Mouse (Mus musculus) kidney, embryonic 16.5 days (tissue): ENCODE measurements at regions not wholly inside any gene's neighbourhood (a gene's known extent, or its start where the extent isn't known, plus 50 kb on each side); places are given as distances from the start of the nearest gene placed in this dataset.
"Not testable (repeated sequence)": the region's sequence is repeated elsewhere in the genome, so short reads cannot be mapped to it uniquely, and the experiment has no call there.

ENCODE experiments used
- ATAC-seq: fragments of 200-750 bp; cut with Nextera tagmentation; 2 replicates; pipeline ENCODE4 v1.8.0; 2017; ENCODE audit warnings: moderate TSS enrichment; ENCODE audit not compliant: low FRiP score, low TSS enrichment
- H3K27ac ChIP-seq: fragments of 300-500 bp; sonication (generic); 2 replicates; pipeline ENCODE4 v1.5.1; 2014; ENCODE audit warnings: low read length
- H3K27me3 ChIP-seq: fragments of 300-500 bp; sonication (generic); 2 replicates; pipeline ENCODE4 v1.6.1; 2014; ENCODE audit warnings: low read length, control low read depth, mixed read lengths; ENCODE audit not compliant: insufficient read depth
- H3K36me3 ChIP-seq: fragments of 300-500 bp; sonication (generic); 2 replicates; pipeline ENCODE4 v1.6.1; 2014; ENCODE audit warnings: low read length, control low read depth, mixed read lengths; ENCODE audit not compliant: insufficient read depth
- H3K4me1 ChIP-seq: fragments of 300-500 bp; sonication (generic); 2 replicates; pipeline ENCODE4 v1.6.1; 2014; ENCODE audit warnings: low read length, control low read depth, mixed read lengths; ENCODE audit not compliant: insufficient read depth
- H3K4me2 ChIP-seq: fragments of 300-500 bp; sonication (generic); replicated peaks from 2 replicates; pipeline ENCODE4 v1.6.1; 2014; ENCODE audit warnings: low read depth, low read length
- H3K4me3 ChIP-seq: fragments of 300-500 bp; sonication (generic); 2 replicates; pipeline ENCODE4 v1.5.1; 2014; ENCODE audit warnings: mild to moderate bottlenecking, low read length
- H3K9ac ChIP-seq: fragments of 300-500 bp; sonication (generic); replicated peaks from 2 replicates; pipeline ENCODE4 v1.6.1; 2014; ENCODE audit warnings: low read length
- H3K9me3 ChIP-seq: fragments of 300-500 bp; sonication (generic); 2 replicates; pipeline ENCODE4 v1.6.1; 2016; ENCODE audit warnings: low read length, control low read depth
- WGBS: fragments of 180-500 bp; shearing (Covaris S2); extraction: QIAGEN DNeasy Blood & Tissue Kit; methylation state at CpG from one replicate; pipeline ENCODE4 v1.1.7; 2014; 5-methylcytosine and 5-hydroxymethylcytosine counted together

- not testable (repeated sequence) for H3K4me2 ChIP-seq, H3K27ac ChIP-seq, H3K4me1 ChIP-seq, H3K27me3 ChIP-seq, H3K36me3 ChIP-seq, H3K9me3 ChIP-seq, H3K9ac ChIP-seq, H3K4me3 ChIP-seq, ATAC-seq
- 89% methylated on average over 3 of the region's 5 CpGs for WGBS
Observed at GRCm38 (mm10) chr2:94685619-94686018, 247.7 kb upstream of the Api5 start.

GRCm38 (mm10) chr2:94680096-94680765, 242.3 kb upstream of the Api5 start:
- Histone ChIP-seq H3K9ac (no peak overlapping the region), H3K36me3 (no peaks in the 10 kb centered on the region), H3K4me1 (no peaks in the 10 kb centered on the region), H3K27ac (no peak overlapping the region), H3K4me3 (no peak overlapping the region), H3K27me3 (no peaks in the 10 kb centered on the region), H3K9me3 (no peaks in the 10 kb centered on the region), H3K4me2 (no peak overlapping the region)
- no peak for ATAC-seq
- WGBS = 82% methylated on average over 6 of the region's 6 CpGs

GRCm38 (mm10) chr2:94665850-94666249, 227.9 kb upstream of the Api5 start:
- WGBS = 89% methylated on average over 2 of the region's 2 CpGs
- no peaks in the 10 kb centered on the region for H3K36me3 ChIP-seq
- no peak for ATAC-seq

GRCm38 (mm10) chr2:94658426-94658825, 220.5 kb upstream of the Api5 start:
- Histone ChIP-seq H3K9ac (no peak overlapping the region), H3K4me2 (no peak overlapping the region), H3K4me3 (no peak overlapping the region), H3K36me3 (no peaks in the 10 kb centered on the region), H3K27ac (no peak overlapping the region), H3K4me1 (no peaks in the 10 kb centered on the region), H3K27me3 (no peaks in the 10 kb centered on the region), H3K9me3 (no peaks in the 10 kb centered on the region)
- 79% methylated on average over 8 of the region's 8 CpGs for WGBS
- no peak for ATAC-seq

More at GRCm38 (mm10) chr2:94665850-94666249, 227.9 kb upstream of the Api5 start:
- Histone ChIP-seq H3K4me2 (no peak overlapping the region), H3K4me3 (no peak overlapping the region), H3K27me3 (no peaks in the 10 kb centered on the region), H3K9me3 (no peaks in the 10 kb centered on the region), H3K9ac (no peak overlapping the region), H3K4me1 (no peaks in the 10 kb centered on the region), H3K27ac (no peak overlapping the region)
